In the genomic region with DNA sequence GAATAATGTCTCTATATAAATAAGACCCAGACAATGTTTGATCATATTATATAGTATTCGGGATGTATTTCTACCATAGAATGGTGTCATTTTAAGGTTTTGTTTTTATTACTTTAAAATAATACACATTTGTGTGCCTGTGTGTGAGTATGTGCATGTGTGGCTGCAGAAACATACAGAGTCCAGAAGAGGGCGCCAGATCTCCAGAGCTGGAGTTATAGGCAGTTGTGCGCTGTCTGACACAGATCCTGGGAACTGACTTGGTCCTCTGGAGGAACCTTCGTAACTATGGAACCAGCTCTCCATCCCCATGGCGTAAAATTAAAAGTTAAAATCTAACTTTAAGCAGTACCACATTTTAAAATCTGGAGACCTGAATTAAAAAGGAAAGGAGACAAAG, we compare ENCODE assay signal across 30 mouse cellular contexts. TPM values are rescaled to one million over a fixed set of nuclear protein-coding genes. Genes with fewer than 3 reads are reported as not detected.
A peak's percentile ranks its signal among the peaks of the same experiment; 100 is the strongest.
DNase-seq lines count a peak whose midpoint lies in the region; TF ChIP-seq lines count a peak whose summit lies in the region.
"Had no signal": no experiment of that assay in that cellular context is flagged by ENCODE, and none has a peak within 500 bp of the region (broad histone marks: within the 10 kb centered on the region; RNA-seq: fewer than 3 reads in every experiment).

No protein-coding gene starts in this region.

- TF ChIP-seq CTCF in layer of hippocampus, adult 2 months (conservative IDR thresholded peaks at IDR 0.05) = peak; percentile 43
- TF ChIP-seq CTCF in testis, adult 2 months (IDR thresholded peaks at IDR 0.05; ENCODE audit: control insufficient read depth, insufficient read depth, insufficient replicate concordance, low read depth, low read length) = peak; percentile 47; the same call in 1 of the 2 replicates

- no peak for DNase-seq in layer of hippocampus, adult 2 months (ENCODE audit: low spot score in 2 of 2)
- DNase-seq in layer of hippocampus, postnatal 14 days (ENCODE audit: low spot score in 2 of 2) = no peak
- no peak for DNase-seq in testis, postnatal 14 days (ENCODE audit: low spot score)
- peak; percentile 68 for DNase-seq in R1 (ENCODE audit: low read depth, low spot score)
- no peak for DNase-seq in layer of hippocampus, adult 11-12 months (ENCODE audit: low spot score)
- DNase-seq in neural tube, embryonic 10.5 days (ENCODE audit: extremely low spot score, low spot score) = no peak
- DNase-seq: adrenal gland, postnatal 10 days; adrenal gland, postnatal 36 days; B cell, adult 2 months; cerebellum, adult 11 months; cerebellum, adult 2 months; cerebellum, adult 9-11 months; cerebellum, postnatal 25 days; forebrain, postnatal 0 days; gastrocnemius, adult 2 months; gastrocnemius, postnatal 14 days; heart, adult 11 months; heart, postnatal 14 days; heart, postnatal 4 days had no signal

- H3K4me3 ChIP-seq in layer of hippocampus, adult 2 months = no peak overlapping the region
- H3K4me3 ChIP-seq in testis, adult 2 months (ENCODE audit: control insufficient read depth, low read depth, low read length) = no peak overlapping the region
- H3K4me3 ChIP-seq: embryonic facial prominence, embryonic 12.5 days; embryonic facial prominence, embryonic 15.5 days; gastrocnemius, adult 2 months; heart, embryonic 13.5 days; hindbrain, embryonic 15.5 days; intestine, embryonic 15.5 days had no signal

- TF ChIP-seq POLR2A in testis, adult 2 months (IDR thresholded peaks at IDR 0.05; ENCODE audit: control insufficient read depth, low read depth, low read length) = no peak

- H3K4me1 ChIP-seq in testis, adult 2 months (ENCODE audit: control insufficient read depth, insufficient read depth, low read length) = no peaks in the 10 kb centered on the region
- H3K4me1 ChIP-seq: embryonic facial prominence, embryonic 12.5 days; embryonic facial prominence, embryonic 15.5 days; heart, embryonic 13.5 days; intestine, embryonic 15.5 days had no signal

- no peaks in the 10 kb centered on the region for H3K36me3 ChIP-seq in testis, adult 2 months (ENCODE audit: control insufficient read depth, insufficient read depth, low read length)
- H3K36me3 ChIP-seq: embryonic facial prominence, embryonic 12.5 days; embryonic facial prominence, embryonic 15.5 days; G1E; heart, embryonic 13.5 days; hindbrain, embryonic 15.5 days; intestine, embryonic 15.5 days had no signal

- no peaks in the 10 kb centered on the region for H3K27me3 ChIP-seq in testis, adult 2 months (ENCODE audit: control insufficient read depth, insufficient read depth, low read length)
- H3K27me3 ChIP-seq: CH12.LX; embryonic facial prominence, embryonic 12.5 days; embryonic facial prominence, embryonic 15.5 days; hindbrain, embryonic 15.5 days; intestine, embryonic 15.5 days had no signal

- H3K27ac ChIP-seq in layer of hippocampus, adult 2 months = no peak overlapping the region
- no peak overlapping the region for H3K27ac ChIP-seq in testis, adult 2 months (ENCODE audit: control insufficient read depth, insufficient read depth, low read depth, low read length)
- H3K27ac ChIP-seq: embryonic facial prominence, embryonic 12.5 days; embryonic facial prominence, embryonic 15.5 days; gastrocnemius, adult 2 months; heart, embryonic 13.5 days; hindbrain, embryonic 15.5 days; intestine, embryonic 15.5 days had no signal

RNA-seq across cellular contexts. Expression of a gene that starts 58.4 kb away (rescaled TPM):
- 10 to 100 TPM; 39.1 to 41.4 TPM for total RNA-seq in layer of hippocampus, adult 2 months (2021)
- 10 to 100 TPM; 65.7 to 73.0 TPM for total RNA-seq in layer of hippocampus, postnatal 14 days (2021)
- 0.41 and 0.61 TPM in 2 replicates for polyA plus RNA-seq in testis, adult 2 months (2012; rRNA removed)
- total RNA-seq: CH12.LX; common myeloid progenitor, adult 5-6 weeks; G1E had no signal
- polyA plus RNA-seq: activated CD4-positive, CD25-positive, alpha-beta regulatory T cell, adult 4 months; G1E; Patski had no signal
